ENCODE assay signal across 7 mouse cellular contexts in the genomic region with DNA sequence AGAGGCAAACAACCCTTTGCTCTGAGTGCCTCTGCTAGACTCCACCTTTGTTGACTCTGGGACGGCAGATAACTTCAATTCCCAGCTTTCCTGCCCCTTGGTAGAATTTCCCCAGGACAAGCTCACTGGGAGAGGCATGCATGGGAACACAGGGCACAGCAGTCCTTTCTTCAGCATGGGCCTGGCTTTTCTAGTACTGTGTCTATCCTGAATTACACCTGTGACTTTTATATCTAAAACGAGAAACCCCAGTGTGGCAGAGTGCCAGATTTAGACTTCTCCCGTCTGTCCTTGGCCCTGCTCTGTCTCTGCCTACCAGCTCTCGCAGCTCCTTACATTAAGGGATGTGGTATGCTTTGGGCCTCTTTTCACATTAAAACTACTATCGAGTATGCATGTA. TPM values are rescaled to one million over a fixed set of nuclear protein-coding genes. Genes with fewer than 3 reads are reported as not detected.
DNase-seq lines count a peak whose midpoint lies in the region; ATAC-seq and TF ChIP-seq lines count a peak whose summit lies in the region.

No protein-coding gene starts in this region.

- H3K9me3 ChIP-seq in kidney, embryonic 15.5 days (replicated peaks), result no peaks in the 10 kb centered on the region
- no peaks in the 10 kb centered on the region for H3K9me3 ChIP-seq in forebrain, embryonic 15.5 days
- no peaks in the 10 kb centered on the region for H3K9me3 ChIP-seq in liver, embryonic 13.5 days (replicated peaks)
- no peaks in the 10 kb centered on the region for H3K9me3 ChIP-seq in neural tube, embryonic 15.5 days (replicated peaks)

- TF ChIP-seq CTCF in kidney, adult 2 months (conservative IDR thresholded peaks at IDR 0.05; ENCODE audit: insufficient read depth, insufficient read length, low read depth, low read length), result no peak
- no peak for TF ChIP-seq CTCF in bone marrow, adult 2 months (IDR thresholded peaks at IDR 0.05; ENCODE audit: control insufficient read depth, insufficient read depth, low read length)

- peak overlapping the region; percentile 78 for H3K4me2 ChIP-seq in kidney, embryonic 15.5 days
- 0 out of 2 replicates have a peak overlapping the region, but pooled peaks have one; percentile 30 for H3K4me2 ChIP-seq in forebrain, embryonic 15.5 days (replicated peaks)
- H3K4me2 ChIP-seq in liver, embryonic 13.5 days, result peak overlapping the region; percentile 95
- peak overlapping the region; percentile 22 for H3K4me2 ChIP-seq in neural tube, embryonic 15.5 days

- DNase-seq in kidney, adult 2 months, result no peak
- no peak for DNase-seq in liver, embryonic 13.5 days
- DNase-seq in gastrocnemius, postnatal 10 days, result no peak

- H3K27ac ChIP-seq in kidney, embryonic 15.5 days, result peak overlapping the region; percentile 69
- no peak overlapping the region; the same call in 1 of the 2 replicates for H3K27ac ChIP-seq in kidney, adult 2 months (ENCODE audit: insufficient read depth, low read depth, low read length)
- H3K27ac ChIP-seq in bone marrow, adult 2 months (ENCODE audit: control insufficient read depth, insufficient read depth, low read depth, low read length, poor library complexity), result peak overlapping the region; percentile 38; the same call in 1 of the 2 replicates
- H3K27ac ChIP-seq in forebrain, embryonic 15.5 days (replicated peaks), result peak overlapping the region; percentile 65
- peak overlapping the region; percentile 80 for H3K27ac ChIP-seq in liver, embryonic 13.5 days
- H3K27ac ChIP-seq in neural tube, embryonic 15.5 days (replicated peaks), result peak overlapping the region; percentile 7; the same call in 1 of the 2 replicates

- H3K36me3 ChIP-seq in kidney, embryonic 15.5 days, result peaks cover 29% of the 10 kb centered on the region
- peaks cover 2% of the 10 kb centered on the region for H3K36me3 ChIP-seq in kidney, adult 2 months (ENCODE audit: control insufficient read depth, insufficient read depth, low read length)
- H3K36me3 ChIP-seq in forebrain, embryonic 15.5 days, result peaks cover 13% of the 10 kb centered on the region
- peaks cover 21% of the 10 kb centered on the region for H3K36me3 ChIP-seq in liver, embryonic 13.5 days
- peaks cover 13% of the 10 kb centered on the region for H3K36me3 ChIP-seq in neural tube, embryonic 15.5 days

- no peak overlapping the region for H3K9ac ChIP-seq in kidney, embryonic 15.5 days
- peak overlapping the region; percentile 17; the same call in 1 of the 2 replicates for H3K9ac ChIP-seq in forebrain, embryonic 15.5 days (replicated peaks)
- peak overlapping the region; percentile 90 for H3K9ac ChIP-seq in liver, embryonic 13.5 days
- no peak overlapping the region for H3K9ac ChIP-seq in neural tube, embryonic 15.5 days (replicated peaks)

- no peak for TF ChIP-seq POLR2A in kidney, adult 2 months (IDR thresholded peaks at IDR 0.05; ENCODE audit: low read depth, low read length)
- TF ChIP-seq POLR2A in bone marrow, adult 2 months (IDR thresholded peaks at IDR 0.05; ENCODE audit: borderline replicate concordance, control insufficient read depth, low read depth, low read length), result no peak

- peaks cover 55% of the 10 kb centered on the region for H3K4me1 ChIP-seq in kidney, embryonic 15.5 days
- peaks cover 42% of the 10 kb centered on the region for H3K4me1 ChIP-seq in kidney, adult 2 months (ENCODE audit: control insufficient read depth, insufficient read depth, low read length)
- H3K4me1 ChIP-seq in bone marrow, adult 2 months (ENCODE audit: control insufficient read depth, insufficient read depth, low read length), result peaks cover 9% of the 10 kb centered on the region
- H3K4me1 ChIP-seq in forebrain, embryonic 15.5 days, result peaks cover 55% of the 10 kb centered on the region
- peaks cover 75% of the 10 kb centered on the region for H3K4me1 ChIP-seq in liver, embryonic 13.5 days (replicated peaks)
- peaks cover 58% of the 10 kb centered on the region for H3K4me1 ChIP-seq in neural tube, embryonic 15.5 days

- H3K4me3 ChIP-seq in kidney, embryonic 15.5 days (replicated peaks), result peak overlapping the region; percentile 87; the same call in 1 of the 2 replicates
- no peak overlapping the region for H3K4me3 ChIP-seq in kidney, adult 2 months (ENCODE audit: insufficient read depth, low read depth, low read length)
- H3K4me3 ChIP-seq in bone marrow, adult 2 months (replicated peaks; ENCODE audit: control insufficient read depth, low read depth, low read length), result peak overlapping the region; percentile 1
- no peak overlapping the region for H3K4me3 ChIP-seq in forebrain, embryonic 15.5 days
- peak overlapping the region; percentile 93 for H3K4me3 ChIP-seq in liver, embryonic 13.5 days (replicated peaks)
- no peak overlapping the region for H3K4me3 ChIP-seq in neural tube, embryonic 15.5 days (replicated peaks)

- WGBS in kidney, embryonic 15.5 days, result 50% methylated on average over 5 of the region's 5 CpGs
- WGBS in kidney, adult 2 months, result 23% methylated on average over 5 of the region's 5 CpGs
- 10% methylated on average over 5 of the region's 5 CpGs for WGBS in bone marrow, adult 2 months
- 51% methylated on average over 5 of the region's 5 CpGs for WGBS in forebrain, embryonic 15.5 days
- 41% methylated on average over 5 of the region's 5 CpGs for WGBS in liver, embryonic 13.5 days (ENCODE audit: insufficient replicate concordance)
- WGBS in neural tube, embryonic 15.5 days, result 67% methylated on average over 5 of the region's 5 CpGs

- no peak for ATAC-seq in kidney, embryonic 15.5 days (replicated peaks; ENCODE audit: low FRiP score)
- no peak for ATAC-seq in forebrain, embryonic 15.5 days (replicated peaks)
- no peak for ATAC-seq in liver, embryonic 13.5 days (ENCODE audit: low read depth)
- ATAC-seq in neural tube, embryonic 15.5 days (ENCODE audit: low FRiP score), result no peak

- no peaks in the 10 kb centered on the region for H3K27me3 ChIP-seq in kidney, embryonic 15.5 days
- no peaks in the 10 kb centered on the region for H3K27me3 ChIP-seq in kidney, adult 2 months (replicated peaks; ENCODE audit: control insufficient read depth, insufficient read depth, low read length)
- no peaks in the 10 kb centered on the region for H3K27me3 ChIP-seq in forebrain, embryonic 15.5 days
- no peaks in the 10 kb centered on the region for H3K27me3 ChIP-seq in liver, embryonic 13.5 days
- H3K27me3 ChIP-seq in neural tube, embryonic 15.5 days (replicated peaks), result no peaks in the 10 kb centered on the region

RNA-seq across cellular contexts. Expression of a gene that starts 10.6 kb away (rescaled TPM):
- polyA plus RNA-seq in kidney, embryonic 15.5 days (2015; fragmentation: Nextera tagmentation; extraction: Ambion mirVana), result 547 and 591 TPM in 2 replicates
- 75.5 and 95.4 TPM in 2 replicates for polyA plus RNA-seq in kidney, adult 2 months (2012; rRNA removed)
- 645 and 665 TPM in 2 replicates for polyA plus RNA-seq in bone marrow, adult 2 months (2011; ENCODE audit: insufficient read depth, insufficient read length, low replicate concordance, missing spikeins)
- 448 and 450 TPM in 2 replicates for polyA plus RNA-seq in forebrain, embryonic 15.5 days (2015; fragmentation: Nextera tagmentation; extraction: Ambion mirVana)
- 246 and 283 TPM in 2 replicates for polyA plus RNA-seq in liver, embryonic 13.5 days (2015; fragmentation: Nextera tagmentation; extraction: Ambion mirVana)
- 313 and 382 TPM in 2 replicates for polyA plus RNA-seq in neural tube, embryonic 15.5 days (2015; fragmentation: Nextera tagmentation; extraction: Ambion mirVana)
- 100 to 1,000 TPM; 277 to 366 TPM for total RNA-seq in gastrocnemius, postnatal 10 days (2021)

RNA-seq across cellular contexts. Expression of a gene that starts 20.9 kb away (rescaled TPM):
- polyA plus RNA-seq in kidney, embryonic 15.5 days (2015; fragmentation: Nextera tagmentation; extraction: Ambion mirVana), result 0.40 and 0.45 TPM in 2 replicates
- 0.12 and 0.14 TPM in 2 replicates for polyA plus RNA-seq in kidney, adult 2 months (2012; rRNA removed)
- 0.79 and 1.5 TPM in 2 replicates for polyA plus RNA-seq in bone marrow, adult 2 months (2011; ENCODE audit: insufficient read depth, insufficient read length, low replicate concordance, missing spikeins)
- polyA plus RNA-seq in forebrain, embryonic 15.5 days (2015; fragmentation: Nextera tagmentation; extraction: Ambion mirVana), result 0.23 and 0.29 TPM in 2 replicates
- 0.05 and 0.08 TPM in 2 replicates for polyA plus RNA-seq in liver, embryonic 13.5 days (2015; fragmentation: Nextera tagmentation; extraction: Ambion mirVana)
- polyA plus RNA-seq in neural tube, embryonic 15.5 days (2015; fragmentation: Nextera tagmentation; extraction: Ambion mirVana), result 0.09 and 0.17 TPM in 2 replicates
- under 1 TPM; 0.09 to 0.11 TPM for total RNA-seq in gastrocnemius, postnatal 10 days (2021)

RNA-seq across cellular contexts. Expression of a gene that starts 30.6 kb away (rescaled TPM):
- 197 and 201 TPM in 2 replicates for polyA plus RNA-seq in kidney, embryonic 15.5 days (2015; fragmentation: Nextera tagmentation; extraction: Ambion mirVana)
- polyA plus RNA-seq in kidney, adult 2 months (2012; rRNA removed), result 105 and 108 TPM in 2 replicates
- polyA plus RNA-seq in bone marrow, adult 2 months (2011; ENCODE audit: insufficient read depth, insufficient read length, low replicate concordance, missing spikeins), result 57.2 and 89.7 TPM in 2 replicates
- polyA plus RNA-seq in forebrain, embryonic 15.5 days (2015; fragmentation: Nextera tagmentation; extraction: Ambion mirVana), result 149 and 159 TPM in 2 replicates
- 72.2 and 91.6 TPM in 2 replicates for polyA plus RNA-seq in liver, embryonic 13.5 days (2015; fragmentation: Nextera tagmentation; extraction: Ambion mirVana)
- polyA plus RNA-seq in neural tube, embryonic 15.5 days (2015; fragmentation: Nextera tagmentation; extraction: Ambion mirVana), result 122 and 129 TPM in 2 replicates
- 100 to 1,000 TPM; 119 to 141 TPM for total RNA-seq in gastrocnemius, postnatal 10 days (2021)

RNA-seq across cellular contexts. Expression of a gene that starts 31.6 kb away (rescaled TPM):
- 171 and 172 TPM in 2 replicates for polyA plus RNA-seq in kidney, embryonic 15.5 days (2015; fragmentation: Nextera tagmentation; extraction: Ambion mirVana)
- 53.0 and 56.2 TPM in 2 replicates for polyA plus RNA-seq in kidney, adult 2 months (2012; rRNA removed)
- 31.4 and 49.9 TPM in 2 replicates for polyA plus RNA-seq in bone marrow, adult 2 months (2011; ENCODE audit: insufficient read depth, insufficient read length, low replicate concordance, missing spikeins)
- polyA plus RNA-seq in forebrain, embryonic 15.5 days (2015; fragmentation: Nextera tagmentation; extraction: Ambion mirVana), result 215 and 217 TPM in 2 replicates
- polyA plus RNA-seq in liver, embryonic 13.5 days (2015; fragmentation: Nextera tagmentation; extraction: Ambion mirVana), result 99.3 and 110 TPM in 2 replicates
- 204 and 206 TPM in 2 replicates for polyA plus RNA-seq in neural tube, embryonic 15.5 days (2015; fragmentation: Nextera tagmentation; extraction: Ambion mirVana)
- total RNA-seq in gastrocnemius, postnatal 10 days (2021), result 10 to 100 TPM; 47.4 to 54.0 TPM

Comparison
In these comparisons a context has a peak if more than half of its experiments do, and no peak if none do; other contexts are left out.
1. H3K4me3 ChIP-seq: peak in kidney, embryonic 15.5 days (single experiment), bone marrow, adult 2 months (single experiment) and liver, embryonic 13.5 days (single experiment); none in kidney, adult 2 months (single experiment), forebrain, embryonic 15.5 days (single experiment) and neural tube, embryonic 15.5 days (single experiment).
2. H3K4me2 ChIP-seq: peak in every context shown above with its lines; median percentile 95 in liver, embryonic 13.5 days; 78 in kidney, embryonic 15.5 days; 30 in forebrain, embryonic 15.5 days; 22 in neural tube, embryonic 15.5 days.
3. H3K9ac ChIP-seq: peak in forebrain, embryonic 15.5 days (single experiment) and liver, embryonic 13.5 days (single experiment); none in kidney, embryonic 15.5 days (single experiment) and neural tube, embryonic 15.5 days (single experiment).